9 mouse cellular contexts compared by ENCODE assay signal in genomic region chr11:75053722-75054121, GRCm38 (mm10).
DNase-seq lines count a peak whose midpoint lies in the region; ATAC-seq lines count a peak whose summit lies in the region.
"Had no signal": no experiment of that assay in that cellular context is flagged by ENCODE, and none has a peak within 500 bp of the region (broad histone marks: within the 10 kb centered on the region; RNA-seq: fewer than 3 reads in every experiment).

No protein-coding gene starts in this region.

- no peak for DNase-seq in kidney, postnatal 25 days
- peak; percentile 45 to 65 for DNase-seq in lung, postnatal 4 days
- no peak for DNase-seq in urinary bladder, postnatal 4 days (ENCODE audit: low spot score in 2 of 2)
- DNase-seq in adrenal gland, adult 2 months = no peak
- DNase-seq in frontal cortex, postnatal 10 days (ENCODE audit: low spot score in 2 of 2) = no peak
- DNase-seq: adrenal gland, postnatal 36 days had no signal

- WGBS in kidney, embryonic 16.5 days = 26% methylated on average over 7 of the region's 7 CpGs
- 30% methylated on average over 7 of the region's 7 CpGs for WGBS in embryonic facial prominence, embryonic 13.5 days
- WGBS in hindbrain, embryonic 16.5 days = 64% methylated on average over 7 of the region's 7 CpGs

- H3K27me3 ChIP-seq in kidney, embryonic 16.5 days (ENCODE audit: insufficient read depth, low read length) = no peaks in the 10 kb centered on the region
- no peaks in the 10 kb centered on the region for H3K27me3 ChIP-seq in embryonic facial prominence, embryonic 13.5 days
- no peaks in the 10 kb centered on the region for H3K27me3 ChIP-seq in hindbrain, embryonic 16.5 days (replicated peaks; ENCODE audit: control insufficient read depth, insufficient read depth, low read length)

- peak overlapping the region; percentile 10; the same call in 1 of the 2 replicates for H3K9ac ChIP-seq in kidney, embryonic 16.5 days (replicated peaks; ENCODE audit: low read length)
- H3K9ac ChIP-seq in embryonic facial prominence, embryonic 13.5 days = no peak overlapping the region
- no peak overlapping the region for H3K9ac ChIP-seq in hindbrain, embryonic 16.5 days (ENCODE audit: low read depth, low read length)

- H3K36me3 ChIP-seq in kidney, embryonic 16.5 days (ENCODE audit: insufficient read depth, low read length) = 0 out of 2 replicates have a peak, but pooled peaks cover 3% of the 10 kb centered on the region
- peaks cover 3% of the 10 kb centered on the region; the same call in 1 of the 2 replicates for H3K36me3 ChIP-seq in embryonic facial prominence, embryonic 13.5 days
- H3K36me3 ChIP-seq in hindbrain, embryonic 16.5 days (ENCODE audit: control insufficient read depth, insufficient read depth, low read length) = no peaks in the 10 kb centered on the region

- no peak overlapping the region for H3K4me3 ChIP-seq in kidney, embryonic 16.5 days (ENCODE audit: low read length)
- H3K4me3 ChIP-seq in embryonic facial prominence, embryonic 13.5 days = no peak overlapping the region
- H3K4me3 ChIP-seq in hindbrain, embryonic 16.5 days (ENCODE audit: low read length) = no peak overlapping the region

- H3K9me3 ChIP-seq in kidney, embryonic 16.5 days (ENCODE audit: low read length) = no peaks in the 10 kb centered on the region
- no peaks in the 10 kb centered on the region for H3K9me3 ChIP-seq in embryonic facial prominence, embryonic 13.5 days
- H3K9me3 ChIP-seq in hindbrain, embryonic 16.5 days (ENCODE audit: control insufficient read depth, low read length) = no peaks in the 10 kb centered on the region

- H3K27ac ChIP-seq in kidney, embryonic 16.5 days (ENCODE audit: low read length) = peak overlapping the region; percentile 98
- H3K27ac ChIP-seq in embryonic facial prominence, embryonic 13.5 days = peak overlapping the region; percentile 81
- 0 out of 2 replicates have a peak overlapping the region, but pooled peaks have one; percentile 44 for H3K27ac ChIP-seq in hindbrain, embryonic 16.5 days (ENCODE audit: low read depth, low read length)

- 0 out of 2 replicates have a peak, but pooled peaks have one; percentile 2 for ATAC-seq in kidney, embryonic 16.5 days (ENCODE audit: low FRiP score, low TSS enrichment)
- no peak for ATAC-seq in embryonic facial prominence, embryonic 13.5 days (ENCODE audit: insufficient number of reproducible peaks, insufficient read depth, low FRiP score, low TSS enrichment, low read depth)
- no peak for ATAC-seq in hindbrain, embryonic 16.5 days

- H3K4me2 ChIP-seq in kidney, embryonic 16.5 days (replicated peaks; ENCODE audit: low read depth, low read length) = peak overlapping the region; percentile 28; the same call in 1 of the 2 replicates
- 0 out of 2 replicates have a peak overlapping the region, but pooled peaks have one; percentile 11 for H3K4me2 ChIP-seq in embryonic facial prominence, embryonic 13.5 days
- H3K4me2 ChIP-seq in hindbrain, embryonic 16.5 days (ENCODE audit: low read length) = no peak overlapping the region

- H3K4me1 ChIP-seq in kidney, embryonic 16.5 days (ENCODE audit: insufficient read depth, low read length) = peaks cover 56% of the 10 kb centered on the region
- peaks cover 48% of the 10 kb centered on the region for H3K4me1 ChIP-seq in embryonic facial prominence, embryonic 13.5 days
- H3K4me1 ChIP-seq in hindbrain, embryonic 16.5 days (ENCODE audit: control insufficient read depth, insufficient read depth, low read depth, low read length) = peaks cover 3% of the 10 kb centered on the region; the same call in 1 of the 2 replicates

Comparison
In these comparisons a context has a peak if more than half of its experiments do, and no peak if none do; other contexts are left out.
1. H3K27ac ChIP-seq: peak in every context shown above with its lines; median percentile 98 in kidney, embryonic 16.5 days; 81 in embryonic facial prominence, embryonic 13.5 days; 44 in hindbrain, embryonic 16.5 days.
2. DNase-seq: peak in lung, postnatal 4 days (2 of 2); none in kidney, postnatal 25 days (0 of 2), urinary bladder, postnatal 4 days (0 of 2), adrenal gland, adult 2 months (single experiment) and frontal cortex, postnatal 10 days (0 of 2).